Mouse (Mus musculus): ENCODE data around the gene Map3k20.

Map3k20 gene

GRCm38 (mm10) chr2:72285256-72285887 is at the start of gene Map3k20:
Gene Map3k20 (plus strand): TSS chr2:72285637.
- peak; percentile 87 for DNase-seq

GRCm38 (mm10) chr2:72238421-72238820 is 47.0 kb upstream of the Map3k20 start:
- DNase-seq: no peak

GRCm38 (mm10) chr2:72238925-72239324 is 46.5 kb upstream of the Map3k20 start:
- DNase-seq: no peak

GRCm38 (mm10) chr2:72239456-72239855 is 46.0 kb upstream of the Map3k20 start:
- DNase-seq: no peak

- DNase-seq: no peak
Observed at GRCm38 (mm10) chr2:72239993-72240392, 45.4 kb upstream of the Map3k20 start.

GRCm38 (mm10) chr2:72240691-72241090 is 44.7 kb upstream of the Map3k20 start:
- no peak for DNase-seq

- DNase-seq: no peak
Observed at GRCm38 (mm10) chr2:72241714-72242472, 43.5 kb upstream of the Map3k20 start.

- no peak for DNase-seq
Observed at GRCm38 (mm10) chr2:72242910-72243675, 42.3 kb upstream of the Map3k20 start.

- DNase-seq: no peak
Observed at GRCm38 (mm10) chr2:72245631-72246030, 39.8 kb upstream of the Map3k20 start.

- DNase-seq: no peak
Observed at GRCm38 (mm10) chr2:72246376-72246775, 39.1 kb upstream of the Map3k20 start.

GRCm38 (mm10) chr2:72247819-72248218 is 37.6 kb upstream of the Map3k20 start:
- DNase-seq: peak; percentile 13

- DNase-seq: no peak
Observed at GRCm38 (mm10) chr2:72252510-72253505, 32.6 kb upstream of the Map3k20 start.

- DNase-seq: no peak
Observed at GRCm38 (mm10) chr2:72253882-72254281, 31.6 kb upstream of the Map3k20 start.

GRCm38 (mm10) chr2:72254813-72255582 is 30.4 kb upstream of the Map3k20 start:
- peak; percentile 62 for DNase-seq

GRCm38 (mm10) chr2:72260704-72261103 is 24.7 kb upstream of the Map3k20 start:
- DNase-seq: no peak

GRCm38 (mm10) chr2:72262814-72263480 is 22.5 kb upstream of the Map3k20 start:
- DNase-seq: no peak

GRCm38 (mm10) chr2:72267390-72267789 is 18.0 kb upstream of the Map3k20 start:
- no peak for DNase-seq

- DNase-seq: no peak
Observed at GRCm38 (mm10) chr2:72269651-72270341, 15.6 kb upstream of the Map3k20 start.

- DNase-seq: no peak
Observed at GRCm38 (mm10) chr2:72278247-72278873, 7.1 kb upstream of the Map3k20 start.

GRCm38 (mm10) chr2:72280524-72280923 is 4.9 kb upstream of the Map3k20 start:
- no peak for DNase-seq
